Mouse (Mus musculus): ENCODE measurements around the gene Ensa.

The Ensa gene

GRCm38 (mm10) chr3:95679551-95679950, 54.8 kb downstream of the Ensa start:
- DNase-seq (ENCODE audit: low spot score in 2 of 2) = no peak

- no peak for DNase-seq (ENCODE audit: low spot score in 2 of 2)
Measured at GRCm38 (mm10) chr3:95680673-95681072, 55.9 kb downstream of the Ensa start.

GRCm38 (mm10) chr3:95681365-95681764, 56.6 kb downstream of the Ensa start:
- no peak for DNase-seq (ENCODE audit: low spot score in 2 of 2)
